ENCODE assay signal across 8 mouse cellular contexts in genomic region chr17:44709516-44710252, GRCm38 (mm10).
DNase-seq lines count a peak whose midpoint lies in the region; ATAC-seq lines count a peak whose summit lies in the region.

No protein-coding gene starts in this region.

- H3K9ac ChIP-seq in hindbrain, embryonic 14.5 days: no peak overlapping the region

- peak; percentile 31; the same call in 1 of the 2 replicates for ATAC-seq in hindbrain, embryonic 14.5 days (ENCODE audit: low FRiP score)
- peak; percentile 88 for ATAC-seq in megakaryocyte, adult 5-6 weeks (ENCODE audit: poor library complexity, severe bottlenecking)
- ATAC-seq in erythroid progenitor cell, adult 5-6 weeks (replicated peaks; ENCODE audit: low FRiP score, poor library complexity, severe bottlenecking): no peak

- peak; percentile 55 for DNase-seq in right cerebral cortex, adult 18-20 months
- no peak for DNase-seq in right cerebral cortex, postnatal 25 days
- peak; percentile 97 for DNase-seq in fibroblast of lung, adult 2 months (ENCODE audit: low read depth)
- DNase-seq in hindbrain, embryonic 14.5 days (ENCODE audit: low spot score): peak; percentile 64
- DNase-seq in layer of hippocampus, postnatal 10 days (ENCODE audit: low spot score in 2 of 2): peak; percentile 21 to 40
- no peak for DNase-seq in natural killer cell, adult 2 months (ENCODE audit: low spot score in 2 of 2)

- H3K36me3 ChIP-seq in hindbrain, embryonic 14.5 days (replicated peaks; ENCODE audit: control insufficient read depth, insufficient read depth): no peaks in the 10 kb centered on the region

- 44% methylated on average over 10 of the region's 11 CpGs for WGBS in hindbrain, embryonic 14.5 days

- no peak overlapping the region for H3K4me3 ChIP-seq in hindbrain, embryonic 14.5 days (replicated peaks; ENCODE audit: low read length)

- no peak overlapping the region for H3K4me2 ChIP-seq in hindbrain, embryonic 14.5 days (replicated peaks)

- no peak overlapping the region for H3K27ac ChIP-seq in hindbrain, embryonic 14.5 days

- H3K9me3 ChIP-seq in hindbrain, embryonic 14.5 days (ENCODE audit: control insufficient read depth, low read length): no peaks in the 10 kb centered on the region

- no peaks in the 10 kb centered on the region for H3K4me1 ChIP-seq in hindbrain, embryonic 14.5 days (replicated peaks; ENCODE audit: control insufficient read depth, insufficient read depth, low read length)

- H3K27me3 ChIP-seq in hindbrain, embryonic 14.5 days (ENCODE audit: control insufficient read depth, insufficient read depth, low read length): no peaks in the 10 kb centered on the region

Comparison
In these comparisons a context has a peak if more than half of its experiments do, and no peak if none do; other contexts are left out.
1. DNase-seq: peak in right cerebral cortex, adult 18-20 months (single experiment), fibroblast of lung, adult 2 months (single experiment), hindbrain, embryonic 14.5 days (single experiment) and layer of hippocampus, postnatal 10 days (2 of 2); none in right cerebral cortex, postnatal 25 days (single experiment) and natural killer cell, adult 2 months (0 of 2).